Mouse (Mus musculus): ENCODE data around the gene Tk1.
"Not testable (repeated sequence)": the region's sequence is repeated elsewhere in the genome, so short reads cannot be mapped to it uniquely, and the experiment has no call there.

The Tk1 gene

GRCm38 (mm10) chr11:117821868-117822267 lies 4.0 kb downstream of the Tk1 start:
- DNase-seq (ENCODE audit: low spot score), result no peak

- DNase-seq (ENCODE audit: low spot score), result no peak
These were observed 5.7 kb downstream of the Tk1 start for GRCm38 (mm10) chr11:117820173-117820572.

DNA sequence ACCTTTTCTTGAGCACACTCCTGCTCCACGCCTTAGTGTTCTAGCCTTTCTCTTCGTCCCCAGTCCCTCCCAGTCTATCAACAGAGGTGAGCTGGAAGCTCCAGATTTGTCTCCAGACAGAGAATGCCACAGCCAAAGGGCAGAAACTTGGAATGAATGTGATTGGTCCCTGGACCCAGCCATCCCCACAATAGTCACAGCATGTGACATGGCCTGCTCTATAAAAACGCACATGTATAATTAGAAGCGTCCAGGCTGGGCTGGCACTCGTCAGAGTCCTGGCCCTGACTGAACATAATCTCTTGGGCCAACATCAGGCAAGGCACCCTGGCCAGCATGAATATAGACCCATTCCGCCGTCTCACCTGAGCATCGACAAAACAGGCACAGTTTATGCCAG lies 6.8 kb downstream of the Tk1 start:
- DNase-seq (ENCODE audit: low spot score), result no peak

- DNase-seq (ENCODE audit: low spot score), result no peak
These were observed 9.4 kb downstream of the Tk1 start for GRCm38 (mm10) chr11:117816389-117816996.

- DNase-seq (ENCODE audit: low spot score), result not testable (repeated sequence)
These were observed 10.0 kb downstream of the Tk1 start for GRCm38 (mm10) chr11:117815850-117816249.

DNA sequence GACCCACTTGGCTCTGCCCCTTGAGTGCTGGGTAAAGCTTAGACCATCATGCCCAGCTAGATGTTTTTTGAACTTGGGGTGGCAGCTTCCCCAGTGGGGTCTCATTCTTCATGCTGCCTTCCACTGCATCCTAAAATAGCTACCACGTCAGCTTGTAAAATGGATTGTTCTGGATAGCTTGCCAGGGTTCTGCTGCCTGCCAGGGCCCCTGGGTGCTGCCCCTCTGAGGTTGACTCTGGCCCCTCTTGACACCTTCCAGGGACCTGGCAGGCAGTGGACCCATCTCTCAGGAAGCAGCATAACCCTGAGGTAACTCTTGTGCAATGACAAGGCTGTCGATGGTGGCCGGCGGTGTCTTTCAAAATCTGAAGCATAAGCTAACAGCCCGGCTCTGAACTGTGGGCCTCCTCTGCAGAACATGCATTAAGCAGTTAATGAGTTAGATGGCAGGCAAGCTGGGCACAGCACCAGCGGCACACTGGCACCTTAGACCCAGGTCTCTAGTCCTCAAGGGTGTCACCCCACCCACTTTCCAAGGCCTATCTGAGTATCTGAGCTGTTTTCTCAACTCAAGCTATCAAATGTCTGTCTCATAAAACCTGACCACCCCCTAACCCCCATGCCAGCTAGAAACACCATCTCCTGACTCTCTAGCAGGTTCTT lies 11.1 kb downstream of the Tk1 start:
- no peak for DNase-seq (ENCODE audit: low spot score)

GRCm38 (mm10) chr11:117813867-117814266 lies 12.0 kb downstream of the Tk1 start:
- no peak for DNase-seq (ENCODE audit: low spot score)

GRCm38 (mm10) chr11:117810401-117811046 lies 15.4 kb downstream of the Tk1 start:
- peak; percentile 83 for DNase-seq (ENCODE audit: low spot score)

DNA sequence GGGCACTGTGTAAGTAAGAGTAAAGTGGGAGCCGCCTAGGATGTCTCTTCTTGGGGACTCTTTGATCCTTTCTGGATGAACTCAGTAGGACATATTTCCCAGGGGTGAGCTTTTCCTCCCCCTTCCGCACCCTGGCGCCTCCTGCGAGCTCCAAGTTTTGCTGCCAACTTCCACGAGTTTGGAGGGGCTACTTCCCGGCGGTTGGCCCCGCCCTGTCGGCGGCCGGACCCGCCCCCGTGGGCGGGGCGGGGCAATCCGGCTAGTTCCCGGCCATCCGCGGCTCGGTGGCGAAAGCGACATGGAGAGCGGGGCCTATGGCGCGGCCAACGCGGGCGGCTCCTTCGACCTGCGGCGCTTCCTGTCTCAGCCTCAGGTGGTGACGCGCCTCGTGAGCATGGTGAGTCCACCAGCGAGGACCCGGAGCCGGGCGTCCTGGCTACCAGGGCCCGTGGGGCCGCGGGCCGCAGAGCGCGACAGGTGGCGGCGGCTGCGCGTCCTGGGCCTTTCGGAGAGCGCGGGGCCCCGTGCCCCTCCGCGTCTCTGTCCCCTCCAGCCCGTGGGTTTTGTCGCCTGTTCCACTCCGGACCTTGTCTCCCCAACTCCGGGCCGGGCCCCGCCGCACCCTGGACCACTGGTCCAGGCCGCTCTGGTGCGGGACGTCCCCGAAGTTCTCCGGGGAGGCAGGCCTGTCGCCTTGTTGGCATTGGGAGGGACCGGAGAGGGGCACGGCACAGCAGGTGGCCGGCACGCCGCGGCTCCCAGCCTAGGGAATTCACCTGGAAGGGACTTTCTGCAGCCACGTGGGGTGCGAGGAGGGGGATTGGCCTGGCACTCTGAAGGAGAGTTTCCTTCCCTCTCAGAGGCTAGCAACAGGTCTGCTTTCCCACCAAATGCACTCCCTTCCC lies 16.2 kb downstream of the Tk1 start, which contains the start of the genes Gm20708 and Syngr2:
Gene Gm20708, plus strand, starts transcription at position 262 of the 905 bp plus-strand sequence.
Gene Syngr2, plus strand, starts transcription at position 262 of the 905 bp plus-strand sequence.
- peak; percentile 56 for DNase-seq (ENCODE audit: low spot score)

DNA sequence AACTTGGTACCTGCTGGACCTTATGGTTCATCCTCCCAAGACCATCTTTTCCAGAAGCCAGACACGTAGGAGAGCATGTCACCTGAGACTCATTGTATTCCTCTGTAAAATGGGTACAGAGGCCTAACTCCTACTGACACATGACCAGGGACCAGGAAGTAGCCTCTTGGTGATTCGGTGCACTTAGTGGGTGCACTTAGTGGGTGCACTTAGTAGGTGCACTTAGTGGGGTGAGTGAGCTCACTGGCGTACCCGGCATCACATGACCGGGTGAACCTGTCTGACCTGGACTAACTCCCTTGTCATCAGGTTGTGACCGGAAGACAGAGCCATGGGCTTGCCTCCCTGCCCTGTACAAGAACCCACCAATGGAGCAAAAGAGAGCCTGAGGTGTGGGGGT lies 19.1 kb downstream of the Tk1 start:
- DNase-seq (ENCODE audit: low spot score), result no peak

GRCm38 (mm10) chr11:117803166-117803688 lies 22.7 kb downstream of the Tk1 start:
- DNase-seq (ENCODE audit: low spot score), result no peak

GRCm38 (mm10) chr11:117801650-117802049 lies 24.2 kb downstream of the Tk1 start:
- no peak for DNase-seq (ENCODE audit: low spot score)

GRCm38 (mm10) chr11:117800038-117800437 lies 25.9 kb downstream of the Tk1 start:
- DNase-seq (ENCODE audit: low spot score), result no peak

DNA sequence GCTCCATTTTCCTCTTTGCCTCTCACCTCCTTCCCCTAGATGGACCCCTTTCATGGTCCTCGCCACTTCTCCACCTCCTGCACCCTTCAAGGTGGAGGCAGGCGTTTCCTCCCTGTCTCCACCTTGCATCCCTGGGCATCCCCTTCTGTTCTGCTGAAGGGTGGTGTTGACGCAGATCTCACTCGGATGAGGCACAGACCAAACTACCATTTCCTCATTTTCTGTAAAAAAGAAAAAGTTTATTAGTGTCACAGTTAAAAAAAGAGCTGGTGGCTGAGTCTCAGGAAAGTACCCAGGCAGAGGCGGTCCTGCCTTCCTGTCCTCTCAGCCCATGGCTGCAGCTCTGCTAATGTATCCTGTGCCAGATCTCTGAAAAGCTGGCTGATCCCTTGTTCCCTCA lies 26.7 kb downstream of the Tk1 start:
- DNase-seq (ENCODE audit: low spot score), result no peak

GRCm38 (mm10) chr11:117798160-117798541 lies 27.7 kb downstream of the Tk1 start:
- DNase-seq (ENCODE audit: low spot score), result no peak

DNA sequence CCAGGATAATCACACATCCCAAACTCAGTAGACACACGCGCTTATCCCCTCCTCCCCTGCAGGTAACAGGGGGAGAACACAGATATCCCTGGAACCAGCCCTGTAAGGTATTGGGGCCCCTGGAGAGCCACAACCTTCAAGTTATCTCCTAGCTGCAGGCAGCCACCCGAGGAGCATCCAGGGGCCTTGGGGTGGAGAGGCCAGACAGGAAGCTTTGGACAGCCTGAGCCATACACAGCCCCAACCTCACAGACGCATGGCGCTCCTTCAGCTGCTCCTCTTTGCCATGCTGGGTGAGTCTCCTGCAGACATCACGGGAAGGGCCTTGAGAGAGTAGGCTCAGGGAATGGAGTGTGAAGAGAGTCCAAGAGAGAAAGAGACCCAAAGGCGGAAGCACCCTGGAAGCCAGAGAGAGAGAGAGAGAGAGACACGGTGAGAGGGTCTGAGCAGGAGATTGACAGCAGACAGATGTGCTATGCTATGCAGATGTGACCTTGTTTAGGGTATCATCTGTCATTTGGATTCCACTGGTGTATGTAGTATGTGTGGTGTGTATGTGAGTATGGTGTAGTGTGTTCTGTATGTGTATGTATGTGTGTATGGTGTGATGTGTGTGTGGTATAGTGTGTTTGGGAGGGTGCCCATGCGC lies 28.3 kb downstream of the Tk1 start, which contains the start of gene 6030468B19Rik:
Gene 6030468B19Rik, plus strand, starts transcription at position 150 of the 649 bp plus-strand sequence.
- DNase-seq (ENCODE audit: low spot score), result no peak

- DNase-seq (ENCODE audit: low spot score), result no peak
These were observed 28.9 kb downstream of the Tk1 start for GRCm38 (mm10) chr11:117796954-117797353.

DNA sequence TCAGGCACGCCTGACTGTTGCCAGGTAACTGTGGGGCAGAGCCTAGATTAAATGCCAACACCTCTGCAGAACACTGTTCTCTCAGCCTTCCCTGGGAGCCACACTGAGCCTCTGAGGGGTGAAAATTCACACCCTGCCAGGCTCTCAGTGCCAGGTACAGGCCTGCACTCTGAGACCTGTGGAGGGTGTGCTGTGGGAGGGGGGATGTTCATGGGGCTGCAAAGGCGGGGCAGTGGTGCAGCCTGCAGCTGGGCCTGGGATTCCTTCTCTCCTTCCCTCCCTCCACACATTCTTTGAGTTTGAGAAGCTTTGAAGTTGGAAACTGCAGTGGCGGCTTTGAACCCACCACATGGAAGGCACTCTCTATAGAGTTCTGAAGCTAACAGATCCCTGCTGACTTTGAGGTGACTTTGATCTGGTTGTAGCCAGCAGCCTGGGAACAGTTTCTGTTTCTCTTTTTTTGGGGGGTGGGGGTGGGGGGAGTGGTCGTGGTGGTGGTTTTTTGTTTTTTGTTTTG lies 31.8 kb downstream of the Tk1 start:
- DNase-seq (ENCODE audit: low spot score), result no peak

DNA sequence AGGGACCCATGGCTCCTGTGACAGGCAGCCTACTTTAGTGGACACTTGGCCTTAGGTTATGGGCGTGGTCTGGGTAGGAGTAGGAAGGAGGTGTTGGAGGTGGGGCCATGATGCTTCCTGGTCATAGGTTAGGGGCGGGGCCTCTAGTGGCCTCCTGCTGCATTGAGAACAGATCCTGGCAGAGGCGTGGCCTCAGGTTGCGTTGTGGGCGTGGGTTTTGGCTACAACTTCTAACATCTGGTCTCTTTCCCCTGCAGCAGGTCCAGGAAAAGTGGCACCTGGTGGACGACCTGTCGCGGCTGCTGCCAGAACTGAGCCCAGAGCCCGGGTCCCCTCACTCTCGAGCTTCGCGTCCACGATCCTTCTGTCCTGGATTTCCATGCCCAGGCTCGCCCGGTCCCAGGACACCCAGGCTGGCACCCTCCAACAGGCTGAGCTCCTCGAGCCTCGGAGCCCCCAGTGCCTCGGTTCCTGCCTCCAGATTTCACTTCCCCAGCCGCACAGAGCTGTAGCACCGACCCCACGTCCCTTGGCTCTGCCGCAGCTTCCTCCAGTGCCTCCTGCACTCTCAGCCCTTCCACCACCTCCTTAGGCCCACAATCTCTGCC lies 33.5 kb downstream of the Tk1 start:
- no peak for DNase-seq (ENCODE audit: low spot score)

DNA sequence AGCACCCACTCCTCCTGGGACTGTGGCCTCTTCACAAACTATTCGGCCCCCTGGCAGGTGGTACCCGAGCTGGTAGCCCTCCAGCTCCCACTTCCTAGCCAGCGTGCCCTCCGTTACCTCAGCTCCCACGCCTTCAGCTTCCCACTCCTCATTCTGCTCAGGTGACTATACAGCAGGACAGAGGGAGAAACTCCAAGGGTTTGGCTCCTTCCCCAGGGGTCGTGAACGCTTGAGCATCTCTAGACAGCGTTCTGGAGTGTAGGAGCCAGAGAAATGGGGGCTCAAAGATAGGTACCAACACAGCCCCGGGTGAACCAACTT lies 34.5 kb downstream of the Tk1 start:
- DNase-seq (ENCODE audit: low spot score), result no peak
